Mouse (Mus musculus) adrenal gland, postnatal 25 days (tissue): ENCODE data around the gene Fsd1l. TPM values are rescaled to one million over a fixed set of nuclear protein-coding genes. Genes with fewer than 3 reads are reported as not detected.
A peak's percentile ranks its signal among the peaks of the same experiment; 100 is the strongest.
"Not testable (repeated sequence)": the region's sequence is repeated elsewhere in the genome, so short reads cannot be mapped to it uniquely, and the experiment has no call there.

ENCODE experiments used
- DNase-seq: peaks from one replicate; pipeline ENCODE4 v3.0.0; 2021; ENCODE audit warnings: mixed read lengths
- total RNA-seq: library from RNA; stranded (reverse); gene quantifications from 2 replicates; pipeline ENCODE4 v1.2.3, GENCODE M21; 2021

Fsd1l gene
- total RNA-seq, 1 experiment from 2014 or later, result 10.2 TPM

DNA sequence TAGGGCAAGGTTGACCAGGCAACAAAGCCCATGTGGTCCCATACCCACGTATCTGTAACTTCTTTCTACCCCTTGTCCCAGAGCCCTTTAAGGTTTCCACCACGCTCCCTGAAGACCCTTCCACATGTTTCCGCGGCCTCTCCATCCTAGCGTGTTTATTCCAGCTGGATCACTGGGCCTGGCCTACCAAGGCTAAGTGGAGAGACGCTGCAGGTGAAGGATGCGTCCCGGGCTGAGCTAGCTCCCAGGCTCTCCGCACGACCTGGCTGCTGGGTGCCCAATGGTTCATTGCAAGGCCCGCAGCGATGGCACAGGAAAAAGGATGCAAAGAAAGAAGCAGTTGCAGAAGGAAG is 332 bp upstream of the Fsd1l start:
- no peak for DNase-seq

DNA sequence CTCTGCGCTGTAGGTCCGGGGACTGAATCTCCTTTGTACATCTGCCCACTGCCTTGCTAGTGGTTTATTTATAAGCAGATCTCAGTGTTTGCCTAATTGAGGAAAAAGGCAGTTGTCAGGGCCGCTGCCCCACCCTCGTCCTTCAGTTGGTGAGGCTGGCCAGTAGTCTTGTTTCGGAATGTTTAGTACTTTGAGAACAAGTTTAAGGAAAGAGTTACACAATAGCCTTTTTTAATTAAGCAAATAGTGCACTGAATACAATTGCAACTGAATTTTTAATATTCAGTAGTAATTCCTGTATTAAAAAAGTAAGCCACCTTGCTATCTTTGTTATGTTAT is 709 bp downstream of the Fsd1l start:
- no peak for DNase-seq

DNA sequence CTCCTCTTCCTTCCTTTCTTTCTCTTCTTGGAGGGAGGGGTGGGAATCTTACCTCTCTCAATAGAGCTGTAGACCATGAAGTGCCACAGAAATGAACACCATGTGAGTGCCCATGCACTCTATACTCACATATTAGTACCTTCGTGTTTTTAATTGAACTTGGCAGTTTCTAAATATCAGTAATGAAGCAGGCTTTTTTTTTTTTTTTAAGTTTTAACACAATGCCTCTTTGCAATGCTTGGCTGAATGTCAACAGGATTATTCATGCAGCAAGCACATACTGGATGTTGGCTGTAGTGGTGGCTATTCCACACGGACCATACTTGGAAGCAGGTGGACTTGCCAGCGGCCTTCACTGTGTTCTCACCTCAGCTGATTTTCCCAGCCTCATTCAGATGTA is 4.1 kb downstream of the Fsd1l start:
- no peak for DNase-seq

DNA sequence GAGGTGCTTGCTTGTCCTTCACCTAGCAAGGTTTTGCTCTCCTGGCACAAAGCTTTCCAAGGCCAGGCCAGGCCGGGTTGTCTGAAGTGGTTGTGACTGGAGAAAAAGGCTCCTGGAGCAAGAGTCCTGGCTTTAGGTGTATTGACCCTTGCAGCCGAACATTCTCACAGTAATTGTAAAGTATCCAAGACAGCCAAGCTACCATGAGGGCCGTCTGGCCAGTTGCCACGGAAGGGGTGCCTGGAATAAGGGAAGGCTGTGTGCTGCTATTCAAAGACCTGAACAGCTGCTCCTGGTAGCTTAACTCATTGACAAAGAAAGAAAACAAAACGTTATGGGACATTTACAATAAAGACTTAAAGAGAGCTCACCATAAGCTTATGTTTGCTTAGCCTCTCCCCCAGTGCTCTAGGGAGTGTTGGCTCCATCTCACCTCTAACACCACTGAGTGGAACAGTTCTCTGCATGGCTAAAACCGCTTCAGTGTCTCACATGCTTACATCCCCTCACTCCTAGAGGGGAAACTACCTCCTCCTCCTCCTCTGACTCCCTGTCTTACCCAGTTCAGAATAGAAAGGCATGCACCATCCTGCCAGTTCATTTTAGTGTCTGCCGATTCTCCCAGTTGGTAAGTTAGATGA is 6.1 kb downstream of the Fsd1l start:
- no peak for DNase-seq

DNA sequence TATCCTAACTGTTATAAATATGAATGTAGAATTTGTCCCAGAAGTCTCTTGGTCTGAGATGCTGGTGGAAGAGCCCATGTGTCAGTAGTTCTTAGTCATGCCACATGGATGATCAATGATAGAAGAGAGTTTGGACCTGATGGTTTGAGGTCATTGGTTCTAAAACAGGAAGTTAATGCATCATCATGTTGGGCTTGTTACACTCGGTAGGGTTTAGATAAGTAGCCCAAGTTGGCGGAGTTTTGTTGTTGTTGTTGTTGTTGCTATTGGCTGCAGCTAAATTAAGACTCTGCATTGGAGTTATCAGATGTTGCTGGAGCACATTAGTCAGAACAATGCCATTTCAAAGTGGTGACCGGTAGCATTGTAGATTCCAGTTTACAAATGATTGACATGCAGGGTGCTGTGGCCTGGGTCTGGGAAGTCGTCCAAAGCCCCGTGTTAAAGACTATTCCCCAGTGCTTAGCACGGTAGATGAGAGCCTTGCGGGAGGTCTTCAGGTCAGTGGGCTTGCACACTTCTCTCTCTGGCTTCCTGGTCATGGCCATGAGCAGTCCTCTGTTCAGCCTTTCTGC is 7.4 kb downstream of the Fsd1l start:
- no peak for DNase-seq

DNA sequence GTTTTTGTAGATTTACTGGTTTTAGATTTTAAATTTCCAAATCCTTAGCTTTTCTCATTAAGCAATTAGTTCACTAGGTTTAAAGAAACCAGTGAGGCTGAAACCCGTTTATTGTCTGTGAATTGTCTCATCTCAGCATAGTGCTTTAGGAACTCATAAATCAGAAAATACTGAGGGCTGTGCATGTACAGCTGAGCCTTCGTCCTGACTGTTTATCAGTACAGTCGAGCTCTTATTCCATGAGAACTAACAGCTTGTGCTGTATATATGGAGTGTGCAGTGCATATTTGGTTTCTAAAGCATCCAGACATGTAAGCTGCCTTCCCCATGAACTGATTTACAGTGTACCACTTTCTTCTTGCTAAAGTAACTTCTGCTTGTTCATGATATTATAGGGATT is 26.8 kb downstream of the Fsd1l start:
- no peak for DNase-seq

DNA sequence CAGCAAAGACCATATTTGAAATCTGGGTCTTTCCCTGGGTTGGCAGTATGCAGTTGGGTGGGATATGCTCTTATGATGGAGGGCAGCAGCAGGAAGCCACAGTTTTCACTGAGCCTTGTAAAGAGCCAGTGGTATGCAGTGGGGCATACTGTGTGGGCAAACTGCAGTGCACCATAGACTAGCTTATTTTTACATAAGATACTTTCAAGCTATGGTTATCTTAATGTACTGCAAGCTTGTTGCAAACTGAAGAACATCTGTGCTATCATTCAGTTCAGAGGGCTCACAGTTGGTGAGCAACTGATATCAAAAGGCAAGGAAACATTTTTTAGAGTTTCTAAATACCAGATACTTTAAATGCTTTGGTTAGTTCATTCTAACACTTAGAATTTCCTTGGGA is 29.4 kb downstream of the Fsd1l start:
- DNase-seq, result no peak

DNA sequence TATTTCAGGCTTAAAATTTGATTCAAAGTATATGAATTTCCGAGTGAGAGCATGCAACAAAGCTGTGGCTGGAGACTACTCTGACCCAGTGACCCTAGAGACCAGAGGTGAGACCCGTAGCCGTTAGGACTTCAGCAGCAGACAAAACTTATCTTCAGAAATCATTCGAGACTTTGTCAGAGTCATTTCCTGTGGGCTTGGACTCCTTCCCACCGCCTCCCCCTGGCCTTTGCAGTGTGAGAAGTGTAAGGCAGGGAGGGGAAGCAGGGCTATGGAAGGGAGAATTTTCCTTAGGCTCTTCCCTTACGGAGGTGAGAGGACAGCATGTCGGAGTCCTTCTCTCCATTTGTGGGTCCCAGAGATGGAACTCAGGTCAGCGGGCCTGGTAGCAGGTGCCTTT is 50.8 kb downstream of the Fsd1l start:
- DNase-seq, result no peak

DNA sequence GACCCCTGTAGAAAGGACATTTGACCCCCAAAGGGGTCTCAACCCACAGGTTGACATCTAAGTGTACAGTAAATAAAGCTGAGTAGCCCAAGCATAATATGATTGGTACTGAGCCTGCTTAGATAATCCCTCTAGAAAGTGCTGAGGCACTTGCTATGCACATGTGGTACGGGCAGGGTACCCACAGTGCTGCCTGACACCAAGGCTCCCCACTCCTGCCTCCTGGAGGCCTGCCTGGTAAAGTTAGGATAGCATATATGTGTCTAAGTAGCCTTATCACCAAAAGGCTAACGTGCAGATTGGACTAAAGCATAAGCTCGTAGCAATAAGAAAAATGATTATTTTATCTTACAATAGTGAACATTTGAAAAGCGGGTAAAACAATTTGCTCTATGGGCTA is 57.7 kb downstream of the Fsd1l start:
- DNase-seq, result no peak

DNA sequence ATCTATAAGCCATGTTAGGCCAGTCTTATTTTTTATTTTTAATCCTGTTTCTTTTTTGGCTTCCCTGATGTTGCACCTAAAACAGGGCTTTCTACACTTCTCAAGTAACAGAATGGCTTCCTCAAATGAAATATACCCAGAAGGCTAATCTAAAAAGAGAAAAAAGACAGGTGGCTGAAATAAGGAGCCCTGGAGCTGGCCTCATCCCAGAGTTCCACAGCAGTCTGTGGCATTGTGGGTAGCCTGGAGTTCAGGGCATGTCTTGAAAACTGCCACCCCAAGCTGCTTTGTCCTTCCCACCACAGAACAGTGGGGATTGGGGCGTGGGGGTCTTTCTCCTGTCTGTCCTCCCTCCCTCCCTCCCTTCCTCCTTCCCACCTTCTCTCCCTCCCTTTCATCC is 60.1 kb downstream of the Fsd1l start:
- no peak for DNase-seq

DNA sequence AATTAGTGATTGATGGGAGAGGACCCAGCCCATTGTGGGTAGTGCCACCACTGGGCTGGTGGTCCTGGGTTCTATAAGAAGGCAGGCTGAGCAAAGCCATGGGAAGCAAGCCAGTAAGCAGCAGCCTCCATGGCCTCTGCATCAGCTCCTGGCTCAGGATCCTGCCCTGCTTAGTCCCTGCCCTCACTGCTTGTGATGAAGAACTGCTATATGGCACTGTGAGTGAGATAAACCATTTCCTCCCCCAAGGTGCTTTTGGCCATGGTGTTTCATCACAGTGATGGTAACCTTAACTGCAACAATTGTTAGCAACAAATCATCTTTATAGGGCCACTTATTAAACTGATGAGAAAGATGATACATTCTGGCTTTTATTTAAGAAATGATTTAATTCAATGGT is 77.9 kb downstream of the Fsd1l start:
- DNase-seq, result not testable (repeated sequence)

DNA sequence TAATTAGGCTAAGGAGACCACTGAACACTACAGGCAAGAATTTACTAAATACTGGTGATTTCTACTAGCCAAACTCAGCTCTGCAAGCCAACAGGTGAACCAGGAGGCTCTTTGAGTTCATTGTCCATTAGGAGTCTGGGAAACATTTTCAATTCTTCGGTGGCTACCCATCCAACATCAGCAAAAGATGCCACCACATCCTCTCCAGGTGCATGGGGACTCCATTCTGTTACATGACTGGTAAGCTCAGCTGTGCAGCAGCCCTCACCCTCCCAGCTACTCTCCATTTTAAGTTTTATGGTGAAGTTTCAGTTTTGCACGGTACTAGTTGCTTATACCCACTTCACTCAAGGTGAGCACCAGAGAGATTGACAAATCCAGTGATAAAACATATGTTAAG is 78.8 kb downstream of the Fsd1l start:
- DNase-seq, result no peak

DNA sequence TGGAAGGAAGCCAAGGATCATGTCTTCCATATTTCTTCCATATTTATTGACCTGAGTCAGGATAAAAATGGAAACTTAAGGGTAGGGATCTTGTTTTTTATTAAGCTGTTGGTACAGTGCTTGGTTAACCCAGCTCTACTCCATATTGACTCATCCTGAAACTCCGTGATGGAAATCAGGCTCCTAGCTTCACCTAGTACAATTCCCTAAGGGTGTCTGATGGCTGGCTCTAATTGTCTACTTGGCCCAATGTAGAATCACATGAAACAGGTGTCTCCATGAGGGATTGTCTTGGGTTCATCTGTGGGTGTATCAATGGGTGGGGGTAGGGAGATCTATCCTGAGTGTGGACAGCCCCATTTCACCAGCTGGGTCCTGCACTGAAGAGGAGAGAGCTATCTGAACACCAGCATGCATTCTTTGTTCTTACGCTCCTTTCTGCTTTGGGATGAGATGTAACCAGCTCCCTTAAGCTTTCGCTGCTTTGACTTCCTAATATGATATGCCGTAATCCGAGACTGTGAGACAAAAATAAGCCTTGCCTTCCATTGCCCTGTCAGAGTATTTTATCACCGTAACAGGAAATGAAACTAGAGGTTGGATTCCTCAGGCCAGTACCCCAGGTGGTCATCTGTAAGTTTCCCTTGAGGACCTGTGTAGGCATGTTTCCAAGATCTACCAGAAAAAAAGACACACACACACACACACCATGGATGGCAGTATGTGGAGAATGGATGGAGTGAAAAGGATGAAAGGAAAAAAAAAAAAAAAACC is 79.5 kb downstream of the Fsd1l start:
- DNase-seq, result no peak

DNA sequence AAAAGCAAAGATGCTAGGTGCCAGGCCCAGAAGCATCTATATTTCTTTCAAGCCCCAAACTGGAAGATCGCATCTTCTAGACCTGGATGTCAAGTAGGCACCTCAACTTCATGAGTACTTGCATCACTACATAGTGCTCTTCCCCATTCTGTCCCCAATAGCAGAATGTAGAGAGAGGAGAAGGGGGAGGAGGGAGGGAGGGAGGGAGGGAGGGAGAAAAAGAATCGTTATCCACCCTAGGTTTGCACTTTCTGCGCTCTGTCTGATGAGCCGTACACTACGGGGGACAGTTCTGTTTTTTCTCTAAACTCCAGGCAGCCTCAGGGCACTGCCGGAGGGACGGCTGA is 82.4 kb downstream of the Fsd1l start, which contains the start of gene Fktn:
Fktn (plus strand) TSS at position 295 of the 347 bp plus-strand sequence.
- no peak for DNase-seq

DNA sequence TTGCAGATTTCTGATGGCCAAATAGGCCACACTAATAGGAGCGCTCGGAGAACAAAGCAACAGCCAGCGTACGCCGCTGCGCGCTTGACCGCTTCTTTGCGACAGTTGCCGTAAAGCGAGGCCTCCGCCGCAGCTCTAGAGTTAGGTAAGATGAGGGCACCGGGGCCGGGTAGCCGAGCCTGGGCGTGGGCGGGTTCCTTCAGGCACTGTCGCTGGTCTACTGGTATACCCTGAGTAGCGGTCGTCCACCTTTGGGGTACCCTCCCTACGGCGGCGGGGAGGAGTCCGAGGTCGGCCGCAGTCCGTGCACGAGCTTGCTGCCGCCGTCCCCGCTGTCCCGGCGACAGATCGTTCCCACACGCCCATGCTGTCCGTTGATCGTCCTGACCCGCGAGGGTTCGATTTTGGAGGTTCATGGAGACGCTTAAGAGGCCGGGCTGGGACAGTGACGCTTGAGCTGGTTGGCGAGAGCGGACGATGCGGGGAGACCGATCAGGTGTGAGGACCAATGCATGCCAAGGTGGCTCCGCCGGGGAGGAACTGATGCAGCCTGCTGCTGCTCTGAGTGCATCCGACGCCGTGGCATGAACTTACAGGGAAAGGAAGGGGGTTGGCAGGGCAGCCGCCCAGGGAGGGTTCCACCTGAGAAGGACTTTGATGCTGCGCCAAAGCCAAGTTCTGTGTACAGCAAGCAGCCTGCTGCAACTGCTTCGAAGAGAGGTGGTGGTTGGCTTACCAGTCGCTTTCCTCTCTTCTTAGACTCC is 83.0 kb downstream of the Fsd1l start:
- peak; percentile 88 for DNase-seq

DNA sequence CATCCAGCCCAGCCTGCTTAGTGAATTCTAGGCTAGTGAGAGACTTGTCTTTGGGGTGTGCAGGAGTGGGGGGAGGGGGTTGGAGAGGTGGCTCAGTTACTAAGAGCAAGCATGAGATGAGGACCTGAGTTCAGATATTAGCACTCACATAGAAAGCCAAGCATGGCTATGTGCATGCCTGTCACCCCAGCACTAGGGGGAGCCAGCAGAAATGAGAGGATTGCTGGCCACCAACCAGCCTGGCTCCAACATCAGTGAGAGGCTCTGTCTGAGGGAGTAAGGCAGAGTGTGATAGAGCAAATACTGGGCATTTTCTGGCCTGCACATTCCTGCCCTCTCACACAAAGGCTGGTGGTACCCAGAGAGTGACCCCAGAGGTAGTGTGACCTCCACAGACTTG is 84.7 kb downstream of the Fsd1l start:
- DNase-seq, result no peak

DNA sequence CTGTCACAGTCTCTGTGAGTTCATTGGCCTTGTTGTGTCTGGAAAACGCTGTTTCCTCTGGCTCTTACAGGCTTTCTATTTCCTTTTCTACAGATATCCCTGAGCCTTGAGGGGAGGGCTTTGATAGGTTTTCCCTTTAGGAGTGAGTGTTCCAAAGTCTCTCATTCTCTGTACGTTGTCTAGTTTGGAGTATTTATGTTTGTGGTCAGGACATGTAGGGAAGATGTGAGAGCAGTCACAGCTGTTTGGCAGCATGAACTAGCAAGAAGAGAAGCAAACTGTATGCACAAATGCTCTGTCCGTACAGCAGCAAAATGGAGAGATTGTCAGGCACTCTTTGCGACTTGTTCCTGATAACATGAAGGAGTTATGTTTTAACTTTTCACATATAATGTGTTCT is 86.3 kb downstream of the Fsd1l start:
- no peak for DNase-seq

DNA sequence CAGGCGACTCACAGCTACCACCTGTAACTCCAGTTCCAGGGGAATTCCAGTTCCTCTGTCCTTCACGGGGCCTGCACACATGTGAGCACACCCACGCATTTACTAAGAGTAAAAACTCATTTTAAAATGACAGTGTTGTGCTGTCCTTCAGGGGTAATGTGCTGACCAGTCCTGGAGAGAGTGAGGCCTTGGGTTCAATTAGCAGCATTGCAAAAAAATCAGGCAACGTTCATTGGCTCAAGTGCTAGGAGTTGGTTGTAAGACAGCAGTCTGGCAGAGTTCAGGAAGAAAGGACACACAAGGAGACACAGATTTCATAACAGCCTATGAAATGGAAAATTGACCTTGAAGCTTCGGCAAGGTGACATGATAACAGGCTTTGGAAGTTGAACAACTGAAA is 87.0 kb downstream of the Fsd1l start:
- DNase-seq, result no peak

DNA sequence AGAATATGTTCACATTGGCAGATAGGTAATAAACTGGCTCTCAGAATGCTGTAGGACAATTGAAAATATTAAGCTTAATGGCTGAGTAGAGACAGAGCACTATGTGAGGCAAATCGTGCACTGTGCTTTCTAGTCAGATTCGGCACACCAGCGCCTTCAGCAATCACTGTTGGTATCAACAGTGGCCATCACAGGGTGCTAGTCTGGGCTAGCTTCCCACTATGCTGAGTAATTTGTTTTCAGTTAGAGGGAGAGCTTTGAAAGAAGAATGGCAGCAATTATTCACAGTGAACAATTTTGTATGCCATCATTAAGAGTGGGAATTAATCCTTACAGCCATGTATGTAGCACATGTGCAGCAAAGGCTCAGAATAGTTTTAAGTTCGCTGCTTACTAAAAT is 91.2 kb downstream of the Fsd1l start:
- DNase-seq, result no peak

DNA sequence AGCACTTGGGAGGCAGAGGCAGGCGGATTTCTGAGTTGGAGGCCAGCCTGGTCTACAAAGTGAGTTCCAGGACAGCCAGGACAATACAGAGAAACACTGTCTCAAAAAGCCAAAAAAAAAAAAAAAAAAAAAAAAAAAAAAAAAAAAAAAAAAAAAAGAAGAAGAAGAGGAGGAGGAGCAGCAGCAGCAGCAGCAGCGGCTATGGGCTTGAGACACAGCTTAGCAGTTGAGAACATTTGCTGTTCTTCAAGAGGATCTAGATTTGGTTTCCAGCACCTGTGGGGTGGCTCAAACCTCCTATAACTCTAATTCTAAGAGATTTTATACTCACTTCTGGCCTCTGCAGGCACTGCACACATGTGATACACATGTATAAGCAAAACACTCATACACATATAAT is 94.8 kb downstream of the Fsd1l start:
- not testable (repeated sequence) for DNase-seq

DNA sequence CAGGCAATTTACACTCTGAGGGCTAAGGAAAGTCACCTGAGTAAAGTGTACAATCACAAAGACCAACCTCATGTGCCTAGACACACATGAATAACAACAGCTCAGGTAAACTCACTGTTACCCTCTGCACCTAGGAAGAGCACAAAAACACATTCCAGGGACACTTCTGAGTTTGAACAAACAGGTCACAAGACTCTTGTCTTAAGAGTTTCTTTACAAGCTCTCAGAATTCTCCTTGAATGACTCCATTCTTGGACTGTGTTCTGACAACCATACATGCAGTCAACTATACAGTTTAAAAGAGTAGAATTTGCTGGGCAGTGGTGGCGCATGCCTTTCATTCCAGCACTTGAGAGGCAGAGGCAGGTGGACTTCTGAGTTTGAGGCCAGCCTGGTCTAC is 96.8 kb downstream of the Fsd1l start:
- no peak for DNase-seq

DNA sequence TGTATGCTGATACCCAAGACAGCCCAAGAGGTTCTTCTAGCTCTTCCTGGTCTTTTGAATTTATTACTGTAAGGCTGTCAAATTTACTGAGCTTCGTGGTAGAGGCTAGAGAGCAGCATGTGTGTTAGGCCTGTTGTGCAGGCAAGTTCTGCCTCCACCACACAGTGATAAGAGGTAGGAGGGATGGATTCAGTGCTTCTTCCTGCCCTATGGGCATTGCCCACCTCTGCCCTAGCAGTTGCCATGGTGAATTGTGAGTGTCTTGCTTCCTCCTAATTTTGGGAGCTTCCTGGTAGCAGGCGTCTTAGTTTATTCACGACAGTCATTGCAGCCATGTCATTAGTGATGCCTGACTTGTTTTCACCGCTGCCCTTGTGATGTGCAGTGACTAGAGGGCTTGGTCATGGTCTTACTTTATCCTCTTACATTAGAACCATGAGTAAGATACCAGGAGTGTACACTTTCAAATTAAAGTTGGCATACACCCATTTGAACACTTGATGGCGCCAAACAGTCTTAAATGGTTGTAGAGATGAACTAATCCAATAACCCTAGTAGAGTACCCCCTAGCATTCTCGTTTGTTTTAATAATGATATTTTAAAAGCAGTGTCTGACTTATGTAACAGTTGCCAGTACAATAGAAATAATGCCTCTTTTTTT is 107.8 kb downstream of the Fsd1l start:
- no peak for DNase-seq

DNA sequence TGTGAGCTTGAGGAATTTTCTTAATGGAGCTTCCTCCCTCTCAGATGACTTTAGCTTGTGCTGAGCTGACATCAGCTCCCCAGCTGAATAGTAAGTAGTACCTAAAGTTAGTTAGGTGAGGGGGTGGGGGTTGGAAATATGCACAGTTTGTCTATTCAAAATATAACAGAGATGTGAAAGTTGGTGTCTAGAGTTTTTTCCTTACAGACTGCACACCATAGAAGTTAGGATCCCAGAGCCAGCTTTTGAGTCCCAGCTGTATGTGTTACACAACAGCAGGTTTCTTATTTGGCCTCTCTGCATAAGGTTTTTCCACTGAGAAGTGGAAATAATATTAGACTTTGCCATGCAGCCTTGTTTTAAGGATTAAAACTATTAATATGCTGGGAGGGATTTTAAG is 118.6 kb downstream of the Fsd1l start:
- DNase-seq, result no peak
